Mouse (Mus musculus): ENCODE measurements at regions not wholly inside any gene's neighbourhood (a gene's known extent, or its start where the extent isn't known, plus 50 kb on each side); places are given as distances from the start of the nearest gene placed in this dataset.

DNA sequence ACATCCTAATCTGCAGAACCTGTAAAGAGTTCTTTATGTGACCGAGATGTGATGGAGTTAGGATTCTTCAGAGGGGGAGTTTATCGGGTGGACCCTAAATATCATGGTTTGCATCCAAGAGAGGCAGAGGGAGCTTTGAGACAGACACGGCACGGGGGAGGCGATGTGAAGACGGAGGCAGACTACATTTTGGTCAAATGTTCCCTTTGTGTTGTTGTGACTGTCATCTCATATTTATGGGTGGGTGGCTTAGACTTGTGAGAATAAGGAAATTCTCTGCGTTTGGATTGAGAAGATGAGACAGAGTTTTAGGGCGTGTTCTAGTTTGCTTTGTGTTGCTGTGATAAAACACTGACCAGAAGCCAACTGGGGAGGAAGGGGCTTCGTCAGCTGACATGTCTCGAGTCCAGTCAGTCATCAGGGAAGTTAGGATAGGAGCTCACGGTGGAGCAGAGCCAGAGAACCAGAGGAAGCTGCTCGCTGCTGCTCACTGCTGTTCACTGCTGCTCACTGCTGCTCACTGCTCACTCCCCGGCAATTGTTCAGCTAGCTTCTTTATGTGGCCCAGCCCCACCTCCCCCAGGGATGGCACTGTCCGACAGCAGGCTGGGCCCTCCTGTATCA is 259.0 kb upstream of the Cnr1 start:
- WGBS = 76% methylated on average over 14 of the region's 14 CpGs
- no peak for DNase-seq (ENCODE audit: low spot score)

DNA sequence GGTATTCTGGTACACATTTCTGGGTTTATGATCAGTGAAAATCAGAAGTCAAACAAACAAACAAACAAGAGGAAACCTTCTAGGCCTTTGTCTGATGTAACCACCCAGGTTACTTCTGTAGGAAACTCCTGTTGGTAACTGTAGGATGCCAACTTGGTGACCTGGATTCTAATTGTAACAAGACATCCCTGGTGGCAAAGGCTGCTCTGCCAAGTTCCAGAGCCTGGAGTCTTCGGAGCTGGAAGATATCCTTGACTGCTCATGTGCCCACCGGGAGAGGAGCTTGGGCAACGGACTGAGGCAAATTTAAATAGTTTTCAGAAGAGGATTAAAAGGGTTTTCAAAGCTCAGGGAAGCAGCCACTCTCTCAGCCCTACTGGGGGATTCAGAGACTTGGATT is 256.0 kb upstream of the Cnr1 start:
- Histone ChIP-seq H3K4me1 (peaks cover 27% of the 10 kb centered on the region), H3K36me3 (no peaks in the 10 kb centered on the region), H3K4me3 (no peak overlapping the region), H3K9me3 (replicated peaks) (no peaks in the 10 kb centered on the region), H3K27ac (replicated peaks) (no peak overlapping the region), H3K27me3 (ENCODE audit: low read depth, poor library complexity, severe bottlenecking) (no peaks in the 10 kb centered on the region)
- no peak for DNase-seq (ENCODE audit: low spot score)
- 19% methylated on average over 3 of the region's 3 CpGs for WGBS

More for the DNA sequence above, 259.0 kb upstream of the Cnr1 start:
- Histone ChIP-seq H3K4me3 (no peak overlapping the region), H3K4me1 (peaks cover 31% of the 10 kb centered on the region), H3K36me3 (no peaks in the 10 kb centered on the region), H3K9me3 (replicated peaks) (no peaks in the 10 kb centered on the region), H3K27me3 (ENCODE audit: low read depth, poor library complexity, severe bottlenecking) (no peaks in the 10 kb centered on the region), H3K27ac (replicated peaks) (no peak overlapping the region)

DNA sequence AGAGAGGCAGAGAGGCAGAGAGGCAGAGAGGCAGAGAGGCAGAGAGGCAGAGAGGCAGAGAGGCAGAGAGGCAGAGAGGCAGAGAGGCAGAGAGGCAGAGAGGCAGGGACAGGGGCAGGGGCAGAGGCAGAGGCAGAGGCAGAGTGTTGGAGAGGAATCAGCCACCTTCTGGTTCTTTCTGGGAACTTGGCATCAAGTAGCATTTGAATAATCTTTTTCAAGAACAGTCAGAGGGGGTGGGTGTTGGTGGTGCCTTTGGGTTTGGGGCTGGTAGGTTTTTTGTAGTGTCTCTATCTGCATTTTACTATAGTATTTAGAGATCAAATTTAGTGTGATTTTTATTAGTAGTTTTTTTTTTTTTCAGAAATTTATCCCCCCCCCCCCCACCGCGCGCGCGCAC is 249.3 kb upstream of the Cnr1 start:
- DNase-seq (ENCODE audit: low spot score) = no peak
- Histone ChIP-seq H3K36me3 (no peaks in the 10 kb centered on the region), H3K27me3 (ENCODE audit: low read depth, poor library complexity, severe bottlenecking) (no peaks in the 10 kb centered on the region), H3K27ac (replicated peaks) (no peak overlapping the region), H3K4me1 (no peaks in the 10 kb centered on the region), H3K9me3 (replicated peaks) (no peaks in the 10 kb centered on the region), H3K4me3 (no peak overlapping the region)
- WGBS = 90% methylated on average over 2 of the region's 5 CpGs

DNA sequence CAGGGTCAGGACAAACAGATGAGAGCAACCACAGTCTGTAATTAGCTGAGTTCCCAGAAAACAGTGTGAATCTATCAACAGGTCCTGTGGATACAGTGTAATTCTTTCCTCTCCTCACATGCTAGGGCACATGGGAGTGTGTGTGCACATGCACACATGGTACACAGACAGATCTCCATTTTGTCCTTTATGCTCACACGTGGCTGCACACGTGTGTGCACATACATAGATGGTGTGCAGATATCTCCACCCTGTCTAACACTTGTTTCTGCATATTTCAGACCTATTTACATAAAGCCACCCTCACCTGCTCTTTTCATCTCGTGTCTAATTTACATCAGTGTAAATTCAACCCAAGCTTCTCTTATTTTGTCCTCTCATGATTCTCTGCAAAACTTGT is 245.0 kb upstream of the Cnr1 start:
- 73% methylated on average over 3 of the region's 3 CpGs for WGBS
- no peak for DNase-seq (ENCODE audit: low spot score)
- H3K27ac ChIP-seq (replicated peaks) = no peak overlapping the region
- H3K9me3 ChIP-seq (replicated peaks) = no peaks in the 10 kb centered on the region
- H3K36me3 ChIP-seq = no peaks in the 10 kb centered on the region
- H3K27me3 ChIP-seq (ENCODE audit: low read depth, poor library complexity, severe bottlenecking) = no peaks in the 10 kb centered on the region
- H3K4me3 ChIP-seq = no peak overlapping the region
- no peaks in the 10 kb centered on the region for H3K4me1 ChIP-seq

DNA sequence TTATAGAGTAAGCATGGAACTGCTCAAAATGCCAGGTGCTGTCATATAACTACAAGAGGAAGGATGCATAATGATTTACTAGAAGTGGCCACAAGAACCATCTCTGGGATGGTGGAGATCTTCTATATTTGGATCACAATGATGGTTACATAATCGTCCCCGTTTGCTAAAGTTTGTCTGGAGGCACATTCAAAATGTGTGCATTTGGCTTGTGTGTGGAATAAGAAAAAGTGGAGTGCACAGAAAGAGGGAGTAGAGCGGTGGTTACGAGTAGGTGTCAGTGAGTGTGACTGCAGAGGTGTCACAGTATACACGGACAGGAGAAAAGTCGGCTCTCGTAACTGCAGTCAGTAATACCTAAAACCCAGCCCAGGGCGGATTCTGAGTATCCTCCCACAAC is 238.3 kb upstream of the Cnr1 start:
- Histone ChIP-seq H3K4me3 (no peak overlapping the region), H3K9me3 (replicated peaks) (no peaks in the 10 kb centered on the region), H3K36me3 (no peaks in the 10 kb centered on the region), H3K4me1 (0 out of 2 replicates have a peak, but pooled peaks cover 9% of the 10 kb centered on the region), H3K27me3 (ENCODE audit: low read depth, poor library complexity, severe bottlenecking) (no peaks in the 10 kb centered on the region), H3K27ac (replicated peaks) (no peak overlapping the region)
- no peak for DNase-seq (ENCODE audit: low spot score)
- WGBS = 89% methylated on average over 8 of the region's 8 CpGs

DNA sequence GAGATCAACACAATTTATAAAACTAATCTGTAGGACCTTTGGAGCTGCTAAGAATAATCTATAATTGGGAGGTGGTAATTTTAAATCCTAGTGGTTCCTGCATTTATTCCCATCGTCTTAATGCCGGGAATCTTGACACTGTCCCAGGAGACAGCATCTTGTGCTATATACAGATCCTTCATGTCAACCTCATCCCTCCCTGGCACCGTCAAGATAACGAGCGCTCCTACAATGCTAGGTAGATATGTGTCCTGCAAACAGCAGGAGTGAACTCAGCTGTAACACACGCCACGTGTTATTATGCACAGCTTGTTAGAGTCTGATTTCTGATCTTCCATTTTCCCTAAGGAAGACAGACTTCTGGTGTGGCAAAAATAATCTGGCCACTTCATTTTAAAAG is 237.0 kb upstream of the Cnr1 start:
- Histone ChIP-seq H3K4me1 (0 out of 2 replicates have a peak, but pooled peaks cover 9% of the 10 kb centered on the region), H3K4me3 (no peak overlapping the region), H3K27ac (replicated peaks) (no peak overlapping the region), H3K36me3 (no peaks in the 10 kb centered on the region), H3K9me3 (replicated peaks) (no peaks in the 10 kb centered on the region), H3K27me3 (ENCODE audit: low read depth, poor library complexity, severe bottlenecking) (no peaks in the 10 kb centered on the region)
- no peak for DNase-seq (ENCODE audit: low spot score)
- 90% methylated on average over 7 of the region's 7 CpGs for WGBS

DNA sequence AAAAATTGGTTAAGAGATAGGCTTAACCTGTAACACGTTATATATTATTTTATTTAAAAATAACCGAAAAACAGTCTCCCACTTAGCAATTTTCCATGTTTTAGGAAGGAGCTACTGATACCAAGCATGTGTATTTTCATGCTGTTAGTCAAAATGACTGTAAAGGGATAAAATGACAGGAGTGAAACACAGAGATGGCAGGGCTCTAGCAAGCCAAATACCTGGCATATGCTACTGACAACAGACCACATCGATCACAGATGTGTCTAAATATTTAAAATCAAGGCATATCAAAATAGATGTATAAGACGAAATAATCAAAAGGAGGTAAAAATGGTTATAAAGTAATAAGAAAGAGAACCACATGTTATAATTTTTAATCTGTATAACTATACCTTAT is 231.0 kb upstream of the Cnr1 start:
- Histone ChIP-seq H3K4me3 (no peak overlapping the region), H3K27ac (replicated peaks) (no peak overlapping the region), H3K27me3 (ENCODE audit: low read depth, poor library complexity, severe bottlenecking) (no peaks in the 10 kb centered on the region), H3K9me3 (replicated peaks) (no peaks in the 10 kb centered on the region), H3K4me1 (no peaks in the 10 kb centered on the region), H3K36me3 (no peaks in the 10 kb centered on the region)
- WGBS = 89% methylated on average over 4 of the region's 4 CpGs
- no peak for DNase-seq (ENCODE audit: low spot score)

DNA sequence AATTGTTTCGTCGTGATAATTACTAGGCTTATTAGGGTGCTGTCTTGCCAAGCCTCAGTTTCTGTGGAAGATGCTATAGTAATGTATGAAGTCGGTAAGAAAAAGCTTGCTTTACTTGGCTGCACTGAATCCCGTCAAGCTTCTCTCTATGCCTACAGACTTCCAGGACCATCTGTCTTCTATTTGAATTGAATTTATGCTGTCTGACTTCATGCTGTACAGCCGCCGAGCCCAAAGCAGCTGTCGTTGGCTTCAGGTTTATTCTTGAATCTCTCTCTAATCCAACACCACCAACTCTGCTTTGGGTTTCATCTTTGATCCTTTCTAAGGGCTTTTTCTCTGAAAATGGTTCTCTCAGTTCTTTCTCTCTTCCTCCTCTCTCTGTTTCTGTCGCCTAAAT is 227.4 kb upstream of the Cnr1 start:
- no peaks in the 10 kb centered on the region for H3K36me3 ChIP-seq
- no peaks in the 10 kb centered on the region for H3K9me3 ChIP-seq (replicated peaks)
- 90% methylated on average over 8 of the region's 8 CpGs for WGBS
- DNase-seq (ENCODE audit: low spot score) = no peak
- no peaks in the 10 kb centered on the region for H3K4me1 ChIP-seq
- no peaks in the 10 kb centered on the region for H3K27me3 ChIP-seq (ENCODE audit: low read depth, poor library complexity, severe bottlenecking)
- H3K4me3 ChIP-seq = no peak overlapping the region
- no peak overlapping the region for H3K27ac ChIP-seq (replicated peaks)

DNA sequence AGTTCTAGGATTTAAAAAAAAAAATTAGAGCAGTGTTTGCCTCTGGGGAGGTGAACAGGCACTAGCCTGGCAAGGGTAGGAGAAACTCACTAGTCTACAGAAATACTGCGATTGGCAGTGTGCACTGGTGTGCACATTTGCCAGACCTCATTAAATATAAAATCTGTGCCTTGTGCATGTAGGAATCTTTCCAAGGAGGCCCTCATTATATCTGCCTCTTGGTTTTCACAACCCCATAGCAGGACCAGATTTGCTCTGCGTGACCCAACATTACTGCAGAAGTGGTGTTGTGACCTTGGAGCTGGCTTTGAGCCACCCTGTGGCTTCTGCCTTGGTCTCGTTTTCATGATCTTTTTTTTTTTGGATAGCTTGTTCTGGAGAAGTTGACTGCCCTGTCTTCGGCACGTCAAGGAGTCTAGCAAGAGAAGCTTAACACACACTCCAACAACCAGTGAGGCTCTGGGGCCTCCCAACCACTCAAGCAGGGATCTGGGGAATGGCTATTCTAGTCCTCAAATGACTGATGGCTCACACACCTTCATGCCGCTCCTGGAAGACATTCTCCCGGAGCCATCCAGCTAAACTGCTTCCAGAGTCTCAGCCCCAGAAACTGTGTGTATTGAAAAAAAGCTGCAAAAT is 222.2 kb upstream of the Cnr1 start:
- DNase-seq (ENCODE audit: low spot score) = no peak
- no peak overlapping the region for H3K27ac ChIP-seq (replicated peaks)
- no peaks in the 10 kb centered on the region for H3K4me1 ChIP-seq
- H3K4me3 ChIP-seq = no peak overlapping the region
- WGBS = 87% methylated on average over 7 of the region's 7 CpGs
- H3K9me3 ChIP-seq (replicated peaks) = peaks cover 5% of the 10 kb centered on the region; the same call in 1 of the 2 replicates
- no peaks in the 10 kb centered on the region for H3K36me3 ChIP-seq
- no peaks in the 10 kb centered on the region for H3K27me3 ChIP-seq (ENCODE audit: low read depth, poor library complexity, severe bottlenecking)

DNA sequence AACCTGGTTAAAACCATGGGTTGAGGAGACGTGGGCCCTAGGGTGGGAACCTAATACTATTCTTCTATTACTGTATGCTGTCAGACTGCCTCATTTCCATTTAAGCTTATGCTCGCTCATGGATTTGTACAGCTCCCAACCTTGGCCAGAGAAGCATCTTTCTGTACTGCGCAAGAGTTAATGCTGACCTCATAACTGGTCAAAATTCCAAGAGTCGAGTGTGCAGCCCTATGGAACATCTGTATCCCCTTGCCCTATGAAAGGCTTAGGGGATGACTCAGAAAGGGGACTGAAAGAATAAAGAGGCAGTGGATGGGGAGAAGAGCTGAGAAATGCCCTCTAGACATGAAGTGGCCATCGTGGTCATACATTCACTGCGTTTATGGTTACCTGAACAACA is 218.7 kb upstream of the Cnr1 start:
- no peaks in the 10 kb centered on the region for H3K36me3 ChIP-seq
- H3K4me1 ChIP-seq = no peaks in the 10 kb centered on the region
- H3K27me3 ChIP-seq (ENCODE audit: low read depth, poor library complexity, severe bottlenecking) = no peaks in the 10 kb centered on the region
- H3K27ac ChIP-seq (replicated peaks) = no peak overlapping the region
- WGBS = 95% methylated on average over 6 of the region's 6 CpGs
- DNase-seq (ENCODE audit: low spot score) = no peak
- H3K4me3 ChIP-seq = no peak overlapping the region
- peaks cover 5% of the 10 kb centered on the region; the same call in 1 of the 2 replicates for H3K9me3 ChIP-seq (replicated peaks)

DNA sequence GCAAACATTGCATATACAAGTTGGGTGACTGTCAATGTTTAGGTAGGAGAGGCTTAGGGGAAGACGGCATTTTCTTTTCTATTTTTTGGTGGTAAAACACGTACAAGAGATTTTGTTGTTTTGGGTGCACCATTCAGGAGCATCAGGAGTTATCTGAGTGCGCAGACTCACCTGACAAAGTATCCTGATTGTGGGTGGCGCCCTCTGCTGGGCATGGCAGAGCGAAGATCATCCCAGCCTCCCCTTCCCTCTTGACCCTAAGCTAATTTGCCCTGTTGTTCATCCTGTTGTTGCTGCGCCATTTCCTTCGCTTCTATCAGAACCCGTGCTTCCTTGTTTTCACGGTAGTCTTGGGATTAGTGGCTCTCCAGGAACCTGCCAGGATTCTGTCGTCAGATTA is 217.6 kb upstream of the Cnr1 start:
- Histone ChIP-seq H3K27me3 (ENCODE audit: low read depth, poor library complexity, severe bottlenecking) (no peaks in the 10 kb centered on the region), H3K36me3 (no peaks in the 10 kb centered on the region), H3K4me1 (no peaks in the 10 kb centered on the region), H3K9me3 (replicated peaks) (peaks cover 5% of the 10 kb centered on the region; the same call in 1 of the 2 replicates), H3K27ac (replicated peaks) (no peak overlapping the region), H3K4me3 (no peak overlapping the region)
- no peak for DNase-seq (ENCODE audit: low spot score)
- WGBS = 55% methylated on average over 10 of the region's 10 CpGs

DNA sequence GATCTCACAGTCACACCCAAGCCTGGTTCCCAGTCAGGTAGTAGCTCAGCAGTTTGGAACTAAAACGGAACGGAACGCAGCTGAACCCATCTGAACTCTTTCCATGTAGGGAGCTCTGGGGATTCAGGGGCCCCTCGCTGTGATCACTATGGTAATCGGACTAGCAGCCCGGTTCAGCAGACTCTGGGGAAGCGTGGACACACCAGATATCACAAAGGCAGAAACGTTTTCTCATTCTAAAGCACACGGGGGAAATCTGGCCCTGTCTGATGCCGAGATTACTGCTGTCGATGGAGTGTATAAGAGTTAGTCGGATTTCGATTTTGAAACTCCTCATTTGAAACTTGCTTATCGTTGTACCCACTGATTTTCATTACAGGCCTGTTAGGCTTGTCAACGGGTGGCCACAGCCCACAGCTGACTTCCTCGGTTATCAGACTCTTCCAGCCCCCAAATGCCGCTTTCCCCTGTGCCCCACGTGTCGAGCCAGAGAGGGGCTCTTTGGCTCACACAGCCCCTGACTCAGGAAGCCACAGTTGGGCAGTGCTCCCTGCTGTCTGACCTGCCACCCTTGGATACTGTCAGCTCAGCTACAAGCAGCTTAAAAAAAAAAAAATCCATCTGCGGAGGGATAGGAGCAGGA is 207.8 kb upstream of the Cnr1 start:
- peaks cover 11% of the 10 kb centered on the region for H3K4me1 ChIP-seq
- H3K4me3 ChIP-seq = peak overlapping the region; percentile 20; the same call in 1 of the 2 replicates
- H3K9me3 ChIP-seq (replicated peaks) = no peaks in the 10 kb centered on the region
- peak; percentile 27 for DNase-seq (ENCODE audit: low spot score)
- H3K36me3 ChIP-seq = no peaks in the 10 kb centered on the region
- H3K27me3 ChIP-seq (ENCODE audit: low read depth, poor library complexity, severe bottlenecking) = no peaks in the 10 kb centered on the region
- WGBS = 28% methylated on average over 20 of the region's 20 CpGs
- H3K27ac ChIP-seq (replicated peaks) = peak overlapping the region; percentile 67; the same call in 1 of the 2 replicates

DNA sequence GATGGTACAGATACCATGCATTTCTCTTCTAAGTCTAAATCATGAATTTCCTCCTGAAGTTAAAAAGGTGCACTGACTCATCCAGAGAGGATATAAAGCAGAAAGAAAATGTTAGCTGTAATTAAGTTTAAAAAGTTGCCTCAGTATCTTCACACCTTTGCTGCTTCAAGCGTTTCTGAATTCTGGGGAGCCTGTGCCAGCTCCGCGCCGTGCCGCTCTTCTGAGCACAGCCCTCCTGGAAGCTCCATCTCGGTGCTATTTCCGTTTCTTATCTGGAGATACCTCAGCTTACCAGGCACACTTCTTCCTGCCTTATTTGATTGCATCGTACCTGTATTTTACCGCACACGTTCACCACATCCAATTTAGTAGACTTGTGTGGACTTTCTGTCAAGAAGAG is 203.4 kb upstream of the Cnr1 start:
- WGBS = 93% methylated on average over 10 of the region's 10 CpGs
- Histone ChIP-seq H3K9me3 (replicated peaks) (no peaks in the 10 kb centered on the region; the same call in 1 of the 2 replicates), H3K36me3 (no peaks in the 10 kb centered on the region), H3K4me1 (peaks cover 11% of the 10 kb centered on the region), H3K27me3 (ENCODE audit: low read depth, poor library complexity, severe bottlenecking) (no peaks in the 10 kb centered on the region), H3K27ac (replicated peaks) (no peak overlapping the region), H3K4me3 (no peak overlapping the region)
- DNase-seq (ENCODE audit: low spot score) = no peak
